Mouse (Mus musculus): ENCODE data around the gene Cp.

- no peak for TF ChIP-seq CTCF (IDR thresholded peaks at IDR 0.05; ENCODE audit: control insufficient read depth, insufficient read depth, insufficient replicate concordance, low read depth, low read length)
- TF ChIP-seq POLR2A (IDR thresholded peaks at IDR 0.05; ENCODE audit: control insufficient read depth, low read depth, low read length) = no peak
Measured at GRCm38 (mm10) chr3:20004422-20004821, 47.6 kb downstream of the Cp start.
